Mouse (Mus musculus) hindbrain, embryonic 16.5 days (tissue): ENCODE data around the gene Ric1. TPM values are rescaled to one million over a fixed set of nuclear protein-coding genes. Genes with fewer than 3 reads are reported as not detected.

Experiments
- polyA plus RNA-seq: library from polyadenylated mRNA; unstranded; fragments of >200 nt; fragmentation: Nextera tagmentation; extraction: Ambion mirVana; gene quantifications from 2 replicates; pipeline ENCODE4 v1.2.1, GENCODE M21; 2015

The Ric1 gene
- polyA plus RNA-seq, 1 experiment from 2014 or later, result 10.2 TPM

Other genes starting within 250 kb of the Ric1 start
- gene Insl6, start 196.9 kb upstream of the Ric1 start, polyA plus RNA-seq, result 1.4 and 2.3 TPM in 2 replicates
- gene Rln1, start 187.6 kb upstream of the Ric1 start, polyA plus RNA-seq, result 3.5 and 4.6 TPM in 2 replicates
- 66.4 and 71.9 TPM in 2 replicates for gene Plgrkt, start 154.9 kb upstream of the Ric1 start, polyA plus RNA-seq
- gene Cd274, start 154.8 kb upstream of the Ric1 start, polyA plus RNA-seq, result 0.56 and 0.76 TPM in 2 replicates
- 0.09 and 0.12 TPM in 2 replicates for gene Pdcd1lg2, start 111.4 kb upstream of the Ric1 start, polyA plus RNA-seq
- 10.1 and 11.2 TPM in 2 replicates for gene Ermp1, start 126.1 kb downstream of the Ric1 start, polyA plus RNA-seq
- gene Mlana, start 175.5 kb downstream of the Ric1 start, polyA plus RNA-seq, result not detected in 2 replicates